Mouse (Mus musculus) limb, embryonic 10.5 days (tissue): ENCODE data around the gene Zfp346. TPM values are rescaled to one million over a fixed set of nuclear protein-coding genes. Genes with fewer than 3 reads are reported as not detected.

ENCODE experiments used
- DNase-seq: peaks from one replicate; pipeline ENCODE4 v3.0.0-alpha.2; 2017; ENCODE audit warnings: low spot score
- H3K27ac ChIP-seq: fragments of 300-500 bp; sonication (generic); 2 replicates; pipeline ENCODE4 v1.5.1; 2016; ENCODE audit warnings: mild to moderate bottlenecking
- H3K27me3 ChIP-seq: fragments of 300-500 bp; sonication (generic); 2 replicates; pipeline ENCODE4 v1.6.1; 2016; ENCODE audit warnings: low read depth, mild to moderate bottlenecking; ENCODE audit not compliant: poor library complexity, severe bottlenecking
- H3K36me3 ChIP-seq: fragments of 300-500 bp; sonication (generic); 2 replicates; pipeline ENCODE4 v1.6.1; 2016; ENCODE audit warnings: mild to moderate bottlenecking, moderate library complexity
- H3K4me1 ChIP-seq: fragments of 300-500 bp; sonication (generic); 2 replicates; pipeline ENCODE4 v1.6.1; 2016
- H3K4me3 ChIP-seq: fragments of 300-500 bp; sonication (generic); 2 replicates; pipeline ENCODE4 v1.5.1; 2016; ENCODE audit warnings: mild to moderate bottlenecking, moderate library complexity
- H3K9me3 ChIP-seq: fragments of 300-500 bp; sonication (generic); replicated peaks from 2 replicates; pipeline ENCODE4 v1.6.1; 2016; ENCODE audit warnings: mild to moderate bottlenecking
- WGBS: fragments of 180-500 bp; shearing (Covaris S2); methylation state at CpG from one replicate; pipeline ENCODE4 v1.1.7; 2016; 5-methylcytosine and 5-hydroxymethylcytosine counted together
- polyA plus RNA-seq: library from polyadenylated mRNA; unstranded; fragments of >200 nt; fragmentation: Nextera tagmentation; extraction: Ambion mirVana; gene quantifications from 2 replicates; pipeline ENCODE4 v1.2.1, GENCODE M21; 2016

Zfp346 gene
- polyA plus RNA-seq, 1 experiment from 2014 or later = 30.0 TPM

GRCm38 (mm10) chr13:55165831-55166339, 60.8 kb downstream of the Zfp346 start:
- DNase-seq = no peak
- Histone ChIP-seq H3K27ac (no peak overlapping the region), H3K36me3 (no peaks in the 10 kb centered on the region), H3K4me3 (no peak overlapping the region), H3K27me3 (no peaks in the 10 kb centered on the region), H3K4me1 (peaks cover 7% of the 10 kb centered on the region), H3K9me3 (no peaks in the 10 kb centered on the region)
- WGBS = 93% methylated on average over 16 of the region's 16 CpGs

GRCm38 (mm10) chr13:55166806-55167725, 62.0 kb downstream of the Zfp346 start:
- Histone ChIP-seq H3K9me3 (no peaks in the 10 kb centered on the region), H3K27ac (no peak overlapping the region), H3K36me3 (no peaks in the 10 kb centered on the region), H3K27me3 (no peaks in the 10 kb centered on the region), H3K4me1 (peaks cover 16% of the 10 kb centered on the region), H3K4me3 (no peak overlapping the region)
- DNase-seq = no peak
- WGBS = 88% methylated on average over 32 of the region's 32 CpGs

DNA sequence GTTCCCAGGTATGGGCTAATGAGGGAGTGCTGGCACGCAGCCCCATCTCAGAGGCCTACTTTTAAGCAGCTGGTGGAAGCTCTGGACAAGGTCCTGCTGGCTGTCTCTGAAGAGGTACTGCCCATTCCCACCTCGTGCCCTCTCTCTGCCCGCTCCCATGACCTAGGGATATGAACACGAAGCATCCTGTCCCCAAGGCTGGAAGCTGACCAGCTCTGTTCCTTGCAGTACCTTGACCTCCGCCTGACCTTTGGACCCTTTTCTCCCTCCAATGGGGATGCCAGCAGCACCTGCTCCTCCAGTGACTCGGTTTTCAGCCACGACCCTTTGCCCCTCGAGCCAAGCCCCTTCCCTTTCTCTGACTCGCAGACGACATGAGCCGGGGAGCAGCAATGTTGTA, 62.7 kb downstream of the Zfp346 start:
- Histone ChIP-seq H3K27ac (no peak overlapping the region), H3K36me3 (no peaks in the 10 kb centered on the region), H3K27me3 (no peaks in the 10 kb centered on the region), H3K4me3 (no peak overlapping the region), H3K9me3 (no peaks in the 10 kb centered on the region), H3K4me1 (peaks cover 23% of the 10 kb centered on the region)
- 87% methylated on average over 11 of the region's 11 CpGs for WGBS
- no peak for DNase-seq

GRCm38 (mm10) chr13:55168255-55168654, 63.1 kb downstream of the Zfp346 start:
- Histone ChIP-seq H3K36me3 (no peaks in the 10 kb centered on the region), H3K27ac (no peak overlapping the region), H3K9me3 (no peaks in the 10 kb centered on the region), H3K4me1 (peaks cover 23% of the 10 kb centered on the region), H3K4me3 (no peak overlapping the region), H3K27me3 (no peaks in the 10 kb centered on the region)
- no peak for DNase-seq
- WGBS = 99% methylated on average over 5 of the region's 5 CpGs

GRCm38 (mm10) chr13:55168958-55169369, 63.9 kb downstream of the Zfp346 start:
- DNase-seq = no peak
- H3K4me1 ChIP-seq = peaks cover 23% of the 10 kb centered on the region
- no peak overlapping the region for H3K4me3 ChIP-seq
- H3K9me3 ChIP-seq = no peaks in the 10 kb centered on the region
- WGBS = 82% methylated on average over 13 of the region's 13 CpGs
- H3K27me3 ChIP-seq = no peaks in the 10 kb centered on the region
- peak overlapping the region; percentile 56; the same call in 1 of the 2 replicates for H3K27ac ChIP-seq
- no peaks in the 10 kb centered on the region for H3K36me3 ChIP-seq

DNA sequence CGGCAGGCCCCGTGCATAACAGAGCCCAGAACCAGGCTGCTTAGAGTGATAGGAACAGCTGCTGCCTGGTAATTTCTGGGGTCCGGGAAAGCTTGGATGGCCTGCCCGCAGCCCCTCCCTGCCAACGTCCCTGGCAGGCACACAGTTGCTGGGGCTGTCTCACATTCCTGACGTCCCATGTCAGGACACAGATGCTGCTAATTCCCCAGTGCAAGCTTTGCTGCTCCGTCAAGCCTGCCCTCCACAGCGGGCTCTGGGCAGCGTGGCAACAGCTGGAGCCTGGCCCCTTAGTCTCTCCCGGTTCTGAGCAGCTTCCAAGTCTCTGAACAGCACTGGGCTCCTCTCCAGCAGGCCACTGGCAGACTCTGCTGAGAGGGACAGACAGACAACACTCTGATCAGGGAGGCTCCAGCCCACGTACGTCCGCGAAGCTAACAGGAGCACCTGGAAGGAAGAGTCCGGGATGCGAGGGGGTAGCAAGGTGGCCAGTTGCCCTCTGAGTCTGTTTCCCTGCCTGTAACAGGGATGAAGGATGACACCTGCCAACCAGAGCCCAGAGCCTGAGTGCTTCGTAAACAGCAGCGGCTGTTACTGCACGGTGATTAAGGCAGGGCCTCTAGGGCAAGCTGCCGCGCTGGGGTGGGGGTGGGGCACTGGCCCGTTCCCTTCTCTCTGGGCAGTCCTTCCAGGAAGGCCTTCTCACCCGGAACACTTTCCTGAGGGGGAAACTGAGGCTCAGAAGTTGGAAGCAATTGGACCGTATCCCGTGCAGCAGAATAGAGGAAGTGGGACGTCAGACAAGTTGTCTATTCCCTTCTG, 66.6 kb downstream of the Zfp346 start:
- H3K36me3 ChIP-seq = no peaks in the 10 kb centered on the region
- no peaks in the 10 kb centered on the region for H3K9me3 ChIP-seq
- H3K27me3 ChIP-seq = no peaks in the 10 kb centered on the region
- DNase-seq = peak; percentile 63
- H3K4me3 ChIP-seq = peak overlapping the region; percentile 32
- 19% methylated on average over 26 of the region's 26 CpGs for WGBS
- peak overlapping the region; percentile 33; the same call in 1 of the 2 replicates for H3K27ac ChIP-seq
- peaks cover 29% of the 10 kb centered on the region for H3K4me1 ChIP-seq

DNA sequence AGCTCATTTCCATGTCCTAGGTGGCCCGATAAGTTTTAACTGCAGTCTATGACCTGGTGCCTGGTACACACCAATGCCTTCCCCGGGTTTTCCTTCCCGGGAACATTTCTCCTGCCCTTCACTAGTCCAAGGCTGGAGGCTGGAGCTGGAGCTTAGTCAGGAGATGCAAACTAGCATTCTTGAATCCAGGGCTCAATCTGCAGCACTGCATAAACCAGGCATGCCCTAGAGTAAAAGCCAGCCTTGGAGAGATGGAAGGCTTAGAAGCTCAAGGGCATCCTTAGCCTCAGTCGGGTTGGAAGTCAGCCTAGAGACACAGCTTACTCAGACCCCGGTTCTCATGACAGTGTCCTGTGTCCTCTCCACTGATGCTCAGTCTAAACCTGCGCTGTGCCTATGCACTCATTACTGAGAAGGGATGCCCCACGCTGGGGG, 67.2 kb downstream of the Zfp346 start:
- DNase-seq = no peak
- peaks cover 29% of the 10 kb centered on the region for H3K4me1 ChIP-seq
- peak overlapping the region; percentile 33; the same call in 1 of the 2 replicates for H3K27ac ChIP-seq
- H3K36me3 ChIP-seq = no peaks in the 10 kb centered on the region
- no peaks in the 10 kb centered on the region for H3K27me3 ChIP-seq
- 55% methylated on average over 7 of the region's 7 CpGs for WGBS
- H3K9me3 ChIP-seq = no peaks in the 10 kb centered on the region
- H3K4me3 ChIP-seq = no peak overlapping the region

DNA sequence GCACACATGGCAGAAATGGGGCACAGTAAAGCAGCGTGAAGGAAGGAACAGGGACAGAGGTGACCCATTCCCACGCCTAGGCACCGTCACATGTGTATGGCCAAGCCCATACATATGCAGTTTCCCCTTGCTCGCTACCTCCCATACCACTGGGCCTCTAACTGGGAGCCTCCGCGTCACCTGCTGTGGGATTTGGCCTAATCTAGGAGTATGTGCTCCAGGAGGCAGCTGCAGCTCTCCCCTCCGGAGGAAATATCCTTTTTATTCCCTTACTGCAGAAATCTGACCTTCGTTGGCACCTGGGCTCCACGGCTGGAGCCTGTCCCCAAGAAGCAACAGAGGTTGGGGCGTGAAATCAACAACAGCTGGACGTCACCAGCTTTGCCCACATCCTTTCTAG, 69.2 kb downstream of the Zfp346 start:
- Histone ChIP-seq H3K27ac (no peak overlapping the region), H3K27me3 (no peaks in the 10 kb centered on the region), H3K36me3 (no peaks in the 10 kb centered on the region), H3K4me3 (no peak overlapping the region), H3K9me3 (no peaks in the 10 kb centered on the region), H3K4me1 (peaks cover 25% of the 10 kb centered on the region)
- WGBS = 76% methylated on average over 11 of the region's 11 CpGs
- DNase-seq = no peak

- Histone ChIP-seq H3K4me3 (no peak overlapping the region), H3K27ac (no peak overlapping the region), H3K9me3 (no peaks in the 10 kb centered on the region), H3K27me3 (no peaks in the 10 kb centered on the region), H3K36me3 (no peaks in the 10 kb centered on the region), H3K4me1 (peaks cover 24% of the 10 kb centered on the region)
- 91% methylated on average over 6 of the region's 6 CpGs for WGBS
- DNase-seq = no peak
Observed at GRCm38 (mm10) chr13:55176265-55176664, 71.2 kb downstream of the Zfp346 start.

DNA sequence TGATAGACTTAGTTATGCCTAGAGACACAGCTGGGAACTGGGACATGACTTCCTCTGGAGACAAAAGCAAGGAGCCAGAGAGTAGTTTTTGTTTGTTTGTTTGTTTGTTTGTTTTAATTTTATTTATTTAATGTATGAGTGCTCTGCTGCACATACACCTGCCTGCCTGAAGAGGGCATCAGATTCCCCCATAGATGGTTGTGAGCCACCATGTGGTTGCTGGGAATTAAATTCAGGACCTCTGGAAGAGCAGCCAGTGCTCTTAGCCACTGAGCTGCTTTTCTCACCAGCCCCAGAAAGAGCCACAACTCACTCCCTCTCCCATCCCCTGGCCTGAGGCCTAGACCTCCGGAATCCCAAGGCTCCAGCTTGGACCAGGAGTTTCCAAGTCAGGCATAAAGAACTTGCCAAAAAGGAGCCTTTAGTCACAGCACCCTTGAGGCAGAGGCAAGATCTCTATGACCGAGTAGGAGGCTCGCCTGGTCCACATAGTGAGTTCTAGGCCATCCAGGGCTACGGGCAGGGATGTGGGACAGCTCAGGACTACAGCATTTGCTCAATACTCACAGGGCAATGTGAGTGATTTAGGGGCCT, 72.9 kb downstream of the Zfp346 start:
- Histone ChIP-seq H3K4me1 (peaks cover 11% of the 10 kb centered on the region), H3K36me3 (no peaks in the 10 kb centered on the region), H3K27me3 (no peaks in the 10 kb centered on the region), H3K27ac (peak overlapping the region; percentile 33; the same call in 1 of the 2 replicates), H3K9me3 (no peaks in the 10 kb centered on the region), H3K4me3 (no peak overlapping the region)
- 64% methylated on average over 4 of the region's 4 CpGs for WGBS
- DNase-seq = no peak

DNA sequence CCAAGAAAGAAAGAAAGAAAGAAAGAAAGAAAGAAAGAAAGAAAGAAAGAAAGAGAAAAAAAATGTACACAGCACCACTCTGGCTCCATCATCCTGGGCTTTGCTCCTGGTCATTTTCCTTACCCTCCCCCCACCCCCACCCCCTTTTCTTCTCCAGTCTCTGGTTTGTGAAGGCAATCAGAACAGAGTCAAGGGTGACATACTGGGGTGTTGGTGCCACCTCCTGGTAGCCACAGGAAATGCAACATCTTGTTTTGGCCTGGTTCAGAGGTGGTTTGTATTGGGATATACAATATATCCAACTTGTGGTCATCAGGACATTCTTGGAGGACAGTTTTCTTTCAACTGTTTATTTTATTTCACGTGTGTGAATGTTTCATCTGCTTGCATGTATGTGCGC, 73.4 kb downstream of the Zfp346 start:
- Histone ChIP-seq H3K36me3 (no peaks in the 10 kb centered on the region), H3K9me3 (no peaks in the 10 kb centered on the region), H3K27me3 (no peaks in the 10 kb centered on the region), H3K27ac (no peak overlapping the region), H3K4me3 (no peak overlapping the region), H3K4me1 (peaks cover 11% of the 10 kb centered on the region)
- DNase-seq = peak; percentile 84
- 33% methylated on average over 2 of the region's 2 CpGs for WGBS

DNA sequence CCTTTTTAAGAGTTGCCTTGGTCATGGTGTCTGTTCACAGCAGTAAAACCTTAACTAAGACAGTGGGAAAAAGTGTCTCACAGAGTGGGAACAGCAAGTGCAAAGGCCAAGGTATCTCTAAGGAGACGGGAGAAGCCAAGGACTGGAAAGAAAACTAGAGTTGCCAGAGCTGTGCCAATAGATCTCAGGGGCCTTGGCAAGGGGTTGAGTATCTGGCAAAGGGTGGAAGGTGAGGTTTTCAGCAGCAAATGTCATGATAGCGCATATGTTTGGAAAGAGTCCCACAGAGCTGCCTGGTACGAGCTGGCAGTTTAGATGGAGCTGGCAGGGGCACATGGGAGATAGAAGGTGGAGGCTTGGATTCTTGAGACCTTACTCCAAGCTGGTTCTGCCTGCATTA, 74.5 kb downstream of the Zfp346 start:
- Histone ChIP-seq H3K27ac (no peak overlapping the region), H3K4me3 (no peak overlapping the region), H3K9me3 (no peaks in the 10 kb centered on the region), H3K27me3 (no peaks in the 10 kb centered on the region), H3K4me1 (peaks cover 6% of the 10 kb centered on the region; the same call in 1 of the 2 replicates), H3K36me3 (no peaks in the 10 kb centered on the region)
- DNase-seq = no peak
- WGBS = 91% methylated on average over 3 of the region's 3 CpGs
